Mouse (Mus musculus) heart, postnatal 0 days (tissue): ENCODE data around the gene Acadvl.

ENCODE experiments used
- CTCF ChIP-seq: IDR thresholded peaks from 2 replicates; pipeline ENCODE4 v1.5.1; 2016; ENCODE audit warnings: antibody characterized with exemption, control low read depth, low read depth
- EP300 ChIP-seq: IDR thresholded peaks from 2 replicates; pipeline ENCODE4 v1.6.1; 2016; ENCODE audit warnings: antibody characterized with exemption, low read depth

DNA sequence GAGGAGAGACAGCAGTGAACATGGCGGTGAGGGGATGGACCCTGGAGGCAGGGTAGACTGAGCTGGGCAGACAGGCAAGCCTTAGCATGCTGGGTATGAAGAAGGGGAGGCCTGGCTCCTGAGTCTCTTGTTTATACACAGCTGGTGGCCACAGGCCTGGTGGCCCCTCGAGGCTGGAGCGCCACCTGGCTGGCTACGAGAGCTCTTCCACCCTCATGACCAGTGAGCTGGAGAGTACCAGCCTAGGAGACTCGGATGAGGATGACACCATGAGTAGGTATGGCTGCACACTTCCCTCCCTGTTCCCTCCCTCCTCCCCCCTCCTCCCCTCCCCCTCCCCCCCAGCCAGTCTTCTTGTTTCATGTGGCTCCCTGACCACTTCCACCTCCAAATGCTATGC is 9.7 kb downstream of the Acadvl start:
- TF ChIP-seq CTCF (peak; percentile 48), EP300 (no peak)
